Mouse (Mus musculus) thymus, adult 2 months (tissue): ENCODE results near the gene Fbf1.

ENCODE experiments used
- CTCF ChIP-seq: fragments of 200-500 bp; IDR thresholded peaks from 2 replicates; pipeline ENCODE4 v1.5.1; 2012; ENCODE audit warnings: mild to moderate bottlenecking, control low read depth, low read length, moderate library complexity, borderline replicate concordance; ENCODE audit not compliant: control insufficient read depth, poor library complexity, insufficient read depth; ENCODE audit errors: extremely low read depth
- POLR2A ChIP-seq: fragments of 200-500 bp; IDR thresholded peaks from 2 replicates; pipeline ENCODE4 v1.6.1; 2012; ENCODE audit warnings: mild to moderate bottlenecking, low read length, control low read depth, moderate library complexity; ENCODE audit not compliant: control insufficient read depth, poor library complexity, insufficient read depth; ENCODE audit errors: extremely low read depth

- TF ChIP-seq POLR2A (no peak), CTCF (no peak)
These were observed 38.7 kb downstream of the Fbf1 start for GRCm38 (mm10) chr11:116129091-116129790.
